Mouse (Mus musculus): ENCODE results near the gene Tbc1d7. TPM values are rescaled to one million over a fixed set of nuclear protein-coding genes. Genes with fewer than 3 reads are reported as not detected.

The Tbc1d7 gene
- polyA plus RNA-seq, 1 experiment = 0.29 TPM

GRCm38 (mm10) chr13:43132859-43133258 lies 38.4 kb downstream of the Tbc1d7 start:
- H3K9me3 ChIP-seq (ENCODE audit: control insufficient read depth, low read length) = no peaks in the 10 kb centered on the region
- no peaks in the 10 kb centered on the region for H3K4me1 ChIP-seq (ENCODE audit: control insufficient read depth)
- TF ChIP-seq GATA1 (IDR thresholded peaks at IDR 0.05; ENCODE audit: low read length) (no peak), TAL1 (IDR thresholded peaks at IDR 0.05; ENCODE audit: low read length) (no peak)
- no peaks in the 10 kb centered on the region for H3K36me3 ChIP-seq (ENCODE audit: control insufficient read depth)
- H3K27me3 ChIP-seq (ENCODE audit: control insufficient read depth) = no peaks in the 10 kb centered on the region
- no peak overlapping the region for H3K4me3 ChIP-seq (replicated peaks)

GRCm38 (mm10) chr13:43131741-43132191 lies 39.5 kb downstream of the Tbc1d7 start:
- Histone ChIP-seq H3K4me3 (replicated peaks) (no peak overlapping the region), H3K27me3 (ENCODE audit: control insufficient read depth) (no peaks in the 10 kb centered on the region), H3K4me1 (ENCODE audit: control insufficient read depth) (no peaks in the 10 kb centered on the region), H3K36me3 (ENCODE audit: control insufficient read depth) (no peaks in the 10 kb centered on the region), H3K9me3 (ENCODE audit: control insufficient read depth, low read length) (no peaks in the 10 kb centered on the region)
- no peak for TF ChIP-seq TAL1 (IDR thresholded peaks at IDR 0.05; ENCODE audit: low read length)
- no peak for TF ChIP-seq GATA1 (IDR thresholded peaks at IDR 0.05; ENCODE audit: low read length)

GRCm38 (mm10) chr13:43130161-43130560 lies 41.1 kb downstream of the Tbc1d7 start:
- H3K4me3 ChIP-seq (replicated peaks) = no peak overlapping the region
- H3K4me1 ChIP-seq (ENCODE audit: control insufficient read depth) = no peaks in the 10 kb centered on the region
- H3K9me3 ChIP-seq (ENCODE audit: control insufficient read depth, low read length) = no peaks in the 10 kb centered on the region
- H3K27me3 ChIP-seq (ENCODE audit: control insufficient read depth) = no peaks in the 10 kb centered on the region
- no peaks in the 10 kb centered on the region for H3K36me3 ChIP-seq (ENCODE audit: control insufficient read depth)
- no peak for TF ChIP-seq TAL1 (IDR thresholded peaks at IDR 0.05; ENCODE audit: low read length)
- TF ChIP-seq GATA1 (IDR thresholded peaks at IDR 0.05; ENCODE audit: low read length) = no peak

- no peak overlapping the region for H3K4me3 ChIP-seq (replicated peaks)
- H3K9me3 ChIP-seq (ENCODE audit: control insufficient read depth, low read length) = no peaks in the 10 kb centered on the region
- TF ChIP-seq TAL1 (IDR thresholded peaks at IDR 0.05; ENCODE audit: low read length) (no peak), GATA1 (IDR thresholded peaks at IDR 0.05; ENCODE audit: low read length) (no peak)
- no peaks in the 10 kb centered on the region for H3K36me3 ChIP-seq (ENCODE audit: control insufficient read depth)
- H3K4me1 ChIP-seq (ENCODE audit: control insufficient read depth) = no peaks in the 10 kb centered on the region
- H3K27me3 ChIP-seq (ENCODE audit: control insufficient read depth) = no peaks in the 10 kb centered on the region
Observed at GRCm38 (mm10) chr13:43124683-43125074, 46.6 kb downstream of the Tbc1d7 start.

GRCm38 (mm10) chr13:43123895-43124682 lies 47.2 kb downstream of the Tbc1d7 start:
- Histone ChIP-seq H3K27me3 (ENCODE audit: control insufficient read depth) (no peaks in the 10 kb centered on the region), H3K36me3 (ENCODE audit: control insufficient read depth) (no peaks in the 10 kb centered on the region), H3K9me3 (ENCODE audit: control insufficient read depth, low read length) (no peaks in the 10 kb centered on the region), H3K4me3 (replicated peaks) (no peak overlapping the region), H3K4me1 (ENCODE audit: control insufficient read depth) (no peaks in the 10 kb centered on the region)
- TF ChIP-seq TAL1 (IDR thresholded peaks at IDR 0.05; ENCODE audit: low read length) = no peak
- TF ChIP-seq GATA1 (IDR thresholded peaks at IDR 0.05; ENCODE audit: low read length) = no peak

GRCm38 (mm10) chr13:43122306-43123070 lies 48.8 kb downstream of the Tbc1d7 start:
- Histone ChIP-seq H3K4me3 (replicated peaks) (no peak overlapping the region), H3K9me3 (ENCODE audit: control insufficient read depth, low read length) (no peaks in the 10 kb centered on the region), H3K27me3 (ENCODE audit: control insufficient read depth) (no peaks in the 10 kb centered on the region), H3K36me3 (ENCODE audit: control insufficient read depth) (no peaks in the 10 kb centered on the region), H3K4me1 (ENCODE audit: control insufficient read depth) (no peaks in the 10 kb centered on the region)
- no peak for TF ChIP-seq GATA1 (IDR thresholded peaks at IDR 0.05; ENCODE audit: low read length)
- no peak for TF ChIP-seq TAL1 (IDR thresholded peaks at IDR 0.05; ENCODE audit: low read length)

GRCm38 (mm10) chr13:43113141-43113540 lies 58.2 kb downstream of the Tbc1d7 start:
- TF ChIP-seq TAL1 (IDR thresholded peaks at IDR 0.05; ENCODE audit: low read length) (no peak), GATA1 (IDR thresholded peaks at IDR 0.05; ENCODE audit: low read length) (no peak)
- Histone ChIP-seq H3K36me3 (ENCODE audit: control insufficient read depth) (no peaks in the 10 kb centered on the region), H3K4me3 (replicated peaks) (no peak overlapping the region), H3K4me1 (ENCODE audit: control insufficient read depth) (no peaks in the 10 kb centered on the region), H3K27me3 (ENCODE audit: control insufficient read depth) (no peaks in the 10 kb centered on the region), H3K9me3 (ENCODE audit: control insufficient read depth, low read length) (no peaks in the 10 kb centered on the region; the same call in 1 of the 2 replicates)

GRCm38 (mm10) chr13:43112707-43113106 lies 58.6 kb downstream of the Tbc1d7 start:
- no peaks in the 10 kb centered on the region; the same call in 1 of the 2 replicates for H3K9me3 ChIP-seq (ENCODE audit: control insufficient read depth, low read length)
- no peaks in the 10 kb centered on the region for H3K4me1 ChIP-seq (ENCODE audit: control insufficient read depth)
- H3K4me3 ChIP-seq (replicated peaks) = no peak overlapping the region
- no peak for TF ChIP-seq GATA1 (IDR thresholded peaks at IDR 0.05; ENCODE audit: low read length)
- TF ChIP-seq TAL1 (IDR thresholded peaks at IDR 0.05; ENCODE audit: low read length) = no peak
- H3K36me3 ChIP-seq (ENCODE audit: control insufficient read depth) = no peaks in the 10 kb centered on the region
- H3K27me3 ChIP-seq (ENCODE audit: control insufficient read depth) = no peaks in the 10 kb centered on the region

- no peaks in the 10 kb centered on the region; the same call in 1 of the 2 replicates for H3K9me3 ChIP-seq (ENCODE audit: control insufficient read depth, low read length)
- TF ChIP-seq GATA1 (IDR thresholded peaks at IDR 0.05; ENCODE audit: low read length) (no peak), TAL1 (IDR thresholded peaks at IDR 0.05; ENCODE audit: low read length) (no peak)
- H3K4me1 ChIP-seq (ENCODE audit: control insufficient read depth) = no peaks in the 10 kb centered on the region
- H3K27me3 ChIP-seq (ENCODE audit: control insufficient read depth) = no peaks in the 10 kb centered on the region
- no peak overlapping the region for H3K4me3 ChIP-seq (replicated peaks)
- H3K36me3 ChIP-seq (ENCODE audit: control insufficient read depth) = no peaks in the 10 kb centered on the region
Observed at GRCm38 (mm10) chr13:43112280-43112679, 59.0 kb downstream of the Tbc1d7 start.
